Mouse (Mus musculus): ENCODE measurements around the gene Stra6. TPM values are rescaled to one million over a fixed set of nuclear protein-coding genes. Genes with fewer than 3 reads are reported as not detected.

The Stra6 gene
- polyA plus RNA-seq, 1 experiment from 2014 or later: 4.0 TPM

- no peak overlapping the region for H3K9ac ChIP-seq
- TF ChIP-seq CTCF (IDR thresholded peaks at IDR 0.05; ENCODE audit: low read depth): no peak
- ATAC-seq (ENCODE audit: insufficient read depth): no peak
- no peaks in the 10 kb centered on the region for H3K9me3 ChIP-seq (ENCODE audit: low read depth, low read length)
- no peak overlapping the region for H3K4me2 ChIP-seq
- no peak overlapping the region for H3K27ac ChIP-seq (ENCODE audit: low read depth)
- H3K36me3 ChIP-seq (ENCODE audit: insufficient read depth): no peaks in the 10 kb centered on the region
- H3K4me3 ChIP-seq (ENCODE audit: low read depth, low read length): no peak overlapping the region
- 31% methylated on average over 15 of the region's 15 CpGs for WGBS
- H3K4me1 ChIP-seq (ENCODE audit: insufficient read depth): no peaks in the 10 kb centered on the region
- no peaks in the 10 kb centered on the region for H3K27me3 ChIP-seq (ENCODE audit: insufficient read depth, low read length)
- no peak for DNase-seq
Observed at GRCm38 (mm10) chr9:58105595-58106169, 42.1 kb downstream of the Stra6 start.

GRCm38 (mm10) chr9:58107494-58107893 lies 43.9 kb downstream of the Stra6 start:
- ATAC-seq (ENCODE audit: insufficient read depth): no peak

GRCm38 (mm10) chr9:58110787-58111186 lies 47.2 kb downstream of the Stra6 start:
- H3K4me2 ChIP-seq: no peak overlapping the region
- no peaks in the 10 kb centered on the region for H3K9me3 ChIP-seq (ENCODE audit: low read depth, low read length)
- no peak overlapping the region for H3K9ac ChIP-seq
- H3K36me3 ChIP-seq (ENCODE audit: insufficient read depth): no peaks in the 10 kb centered on the region
- 47% methylated on average over 5 of the region's 5 CpGs for WGBS
- no peak for DNase-seq
- no peak for TF ChIP-seq CTCF (IDR thresholded peaks at IDR 0.05; ENCODE audit: low read depth)
- no peak for ATAC-seq (ENCODE audit: insufficient read depth)
- H3K27me3 ChIP-seq (ENCODE audit: insufficient read depth, low read length): peaks cover 6% of the 10 kb centered on the region; the same call in 1 of the 2 replicates
- no peak overlapping the region for H3K27ac ChIP-seq (ENCODE audit: low read depth)
- no peak overlapping the region for H3K4me3 ChIP-seq (ENCODE audit: low read depth, low read length)
- H3K4me1 ChIP-seq (ENCODE audit: insufficient read depth): peaks cover 23% of the 10 kb centered on the region

More at GRCm38 (mm10) chr9:58107494-58107893, 43.9 kb downstream of the Stra6 start:
- no peaks in the 10 kb centered on the region for H3K9me3 ChIP-seq (ENCODE audit: low read depth, low read length)
- peak; percentile 56 for DNase-seq
- H3K27me3 ChIP-seq (ENCODE audit: insufficient read depth, low read length): no peaks in the 10 kb centered on the region
- peaks cover 3% of the 10 kb centered on the region for H3K4me1 ChIP-seq (ENCODE audit: insufficient read depth)
- no peak overlapping the region for H3K27ac ChIP-seq (ENCODE audit: low read depth)
- no peak overlapping the region for H3K4me2 ChIP-seq
- TF ChIP-seq CTCF (IDR thresholded peaks at IDR 0.05; ENCODE audit: low read depth): no peak
- 39% methylated on average over 5 of the region's 5 CpGs for WGBS
- H3K4me3 ChIP-seq (ENCODE audit: low read depth, low read length): no peak overlapping the region
- H3K9ac ChIP-seq: no peak overlapping the region
- no peaks in the 10 kb centered on the region for H3K36me3 ChIP-seq (ENCODE audit: insufficient read depth)

GRCm38 (mm10) chr9:58111431-58111830 lies 47.8 kb downstream of the Stra6 start:
- Histone ChIP-seq H3K27ac (ENCODE audit: low read depth) (no peak overlapping the region; the same call in 1 of the 2 replicates), H3K9me3 (ENCODE audit: low read depth, low read length) (no peaks in the 10 kb centered on the region), H3K4me3 (ENCODE audit: low read depth, low read length) (no peak overlapping the region), H3K4me1 (ENCODE audit: insufficient read depth) (peaks cover 23% of the 10 kb centered on the region), H3K36me3 (ENCODE audit: insufficient read depth) (no peaks in the 10 kb centered on the region), H3K9ac (no peak overlapping the region), H3K27me3 (ENCODE audit: insufficient read depth, low read length) (peaks cover 6% of the 10 kb centered on the region; the same call in 1 of the 2 replicates), H3K4me2 (no peak overlapping the region)
- DNase-seq: no peak
- WGBS: 61% methylated on average over 6 of the region's 6 CpGs
- no peak for ATAC-seq (ENCODE audit: insufficient read depth)
- TF ChIP-seq CTCF (IDR thresholded peaks at IDR 0.05; ENCODE audit: low read depth): no peak

- DNase-seq (no peak), ATAC-seq (ENCODE audit: insufficient read depth) (peak; percentile 45; the same call in 1 of the 2 replicates)
- H3K4me2 ChIP-seq: no peak overlapping the region
- H3K9me3 ChIP-seq (ENCODE audit: low read depth, low read length): no peaks in the 10 kb centered on the region
- H3K36me3 ChIP-seq (ENCODE audit: insufficient read depth): no peaks in the 10 kb centered on the region
- H3K9ac ChIP-seq: no peak overlapping the region
- no peak for TF ChIP-seq CTCF (IDR thresholded peaks at IDR 0.05; ENCODE audit: low read depth)
- WGBS: 24% methylated on average over 6 of the region's 6 CpGs
- peaks cover 23% of the 10 kb centered on the region for H3K4me1 ChIP-seq (ENCODE audit: insufficient read depth)
- no peak overlapping the region for H3K4me3 ChIP-seq (ENCODE audit: low read depth, low read length)
- H3K27ac ChIP-seq (ENCODE audit: low read depth): peak overlapping the region; percentile 51
- H3K27me3 ChIP-seq (ENCODE audit: insufficient read depth, low read length): peaks cover 6% of the 10 kb centered on the region; the same call in 1 of the 2 replicates
Observed at GRCm38 (mm10) chr9:58112321-58112751, 48.7 kb downstream of the Stra6 start.

GRCm38 (mm10) chr9:58112866-58113278 lies 49.3 kb downstream of the Stra6 start:
- peak; percentile 26; the same call in 1 of the 2 replicates for ATAC-seq (ENCODE audit: insufficient read depth)
- WGBS: 9% methylated on average over 6 of the region's 6 CpGs
- Histone ChIP-seq H3K4me2 (peak overlapping the region; percentile 42; the same call in 1 of the 2 replicates), H3K9me3 (ENCODE audit: low read depth, low read length) (no peaks in the 10 kb centered on the region), H3K4me1 (ENCODE audit: insufficient read depth) (peaks cover 23% of the 10 kb centered on the region), H3K36me3 (ENCODE audit: insufficient read depth) (no peaks in the 10 kb centered on the region), H3K9ac (no peak overlapping the region), H3K27me3 (ENCODE audit: insufficient read depth, low read length) (peaks cover 6% of the 10 kb centered on the region; the same call in 1 of the 2 replicates), H3K27ac (ENCODE audit: low read depth) (peak overlapping the region; percentile 39; the same call in 1 of the 2 replicates), H3K4me3 (ENCODE audit: low read depth, low read length) (no peak overlapping the region)
- TF ChIP-seq CTCF (IDR thresholded peaks at IDR 0.05; ENCODE audit: low read depth): no peak
- DNase-seq: no peak

- Histone ChIP-seq H3K27me3 (ENCODE audit: insufficient read depth, low read length) (peaks cover 6% of the 10 kb centered on the region; the same call in 1 of the 2 replicates), H3K4me2 (peak overlapping the region; percentile 42), H3K27ac (ENCODE audit: low read depth) (peak overlapping the region; percentile 49; the same call in 1 of the 2 replicates), H3K4me1 (ENCODE audit: insufficient read depth) (peaks cover 23% of the 10 kb centered on the region), H3K9ac (0 out of 2 replicates have a peak overlapping the region, but pooled peaks have one; percentile 9), H3K4me3 (ENCODE audit: low read depth, low read length) (no peak overlapping the region), H3K36me3 (ENCODE audit: insufficient read depth) (no peaks in the 10 kb centered on the region), H3K9me3 (ENCODE audit: low read depth, low read length) (no peaks in the 10 kb centered on the region)
- WGBS: 8% methylated on average over 22 of the region's 22 CpGs
- no peak for ATAC-seq (ENCODE audit: insufficient read depth)
- TF ChIP-seq CTCF (IDR thresholded peaks at IDR 0.05; ENCODE audit: low read depth): no peak
- DNase-seq: peak; percentile 47
Observed at GRCm38 (mm10) chr9:58113279-58113884, 49.8 kb downstream of the Stra6 start.
